Mouse (Mus musculus) frontal cortex, postnatal 36 days (tissue): ENCODE results near the gene Esrrg.

Experiments used
- DNase-seq, 2 experiments: peaks; one replicate each; pipeline ENCODE4 v3.0.0; 2022; ENCODE audit warnings: low spot score in 2 of 2

Gene Esrrg

GRCm38 (mm10) chr1:188080261-188080875 is 471.8 kb downstream of the Esrrg start:
- DNase-seq: no peak

DNA sequence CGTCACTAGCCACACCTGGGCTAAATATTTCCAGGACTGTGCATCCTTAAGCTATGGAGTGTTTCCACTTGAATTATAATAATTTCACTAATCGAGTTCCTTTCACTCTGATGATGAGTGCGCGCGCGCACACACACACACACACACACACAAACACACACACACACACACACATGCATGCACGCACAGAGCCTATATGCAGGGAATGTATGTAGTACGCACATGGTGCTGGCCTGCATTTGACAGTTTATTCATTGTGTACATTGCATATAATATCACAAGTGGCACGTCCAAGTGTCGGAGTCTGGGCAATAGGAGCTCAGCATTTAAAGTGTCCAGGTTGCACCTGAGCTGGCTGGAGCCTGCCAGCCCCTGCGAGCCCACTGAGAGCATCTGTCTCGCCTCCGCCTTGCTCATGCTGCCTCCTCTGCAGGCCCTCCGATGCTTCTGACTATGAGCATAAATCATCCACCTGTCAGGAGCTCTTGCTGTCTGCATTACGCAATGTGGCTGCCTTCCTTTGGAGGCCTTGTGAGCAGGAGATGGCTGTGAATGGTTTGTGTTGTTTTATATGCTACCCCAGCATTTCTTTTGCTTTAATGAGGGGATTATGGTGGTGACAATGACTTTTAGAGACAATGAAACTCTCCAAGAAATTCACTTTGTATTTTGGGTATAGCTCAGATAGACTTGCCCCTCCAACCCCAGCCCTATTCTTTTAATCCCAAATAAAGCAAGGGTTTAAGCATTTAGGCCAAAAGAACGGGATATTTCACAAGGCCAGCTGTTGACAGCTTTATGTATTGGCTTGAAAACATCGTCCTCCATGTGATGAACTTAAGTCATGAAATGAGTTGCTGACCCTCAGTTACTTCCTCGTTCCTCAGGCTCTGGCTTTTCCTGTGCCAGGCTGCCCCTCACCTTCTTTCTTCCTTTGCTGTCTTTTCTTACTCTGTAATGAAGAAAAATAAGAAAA is 474.4 kb downstream of the Esrrg start:
- DNase-seq: no peak

- no peak for DNase-seq
Measured at GRCm38 (mm10) chr1:188085116-188085879, 476.7 kb downstream of the Esrrg start.

DNA sequence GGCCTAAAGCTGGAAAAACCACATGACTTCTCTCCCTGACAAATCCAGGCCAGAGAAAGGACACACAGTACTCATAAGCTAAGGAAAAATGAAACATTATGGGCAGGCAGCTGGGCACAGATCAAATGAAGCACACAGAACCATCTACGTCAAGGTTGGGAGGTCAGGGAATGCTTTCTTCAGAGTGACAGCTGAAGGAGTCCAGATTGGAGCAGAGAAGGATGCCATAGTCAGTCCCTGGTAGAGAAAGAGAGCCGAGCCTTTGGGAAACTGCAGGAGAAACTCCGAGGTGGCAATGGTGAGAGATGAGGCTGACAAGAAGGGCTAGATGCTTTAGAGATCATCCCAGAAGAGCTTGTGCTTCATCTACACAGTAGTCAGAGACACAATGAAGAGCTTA is 485.1 kb downstream of the Esrrg start:
- no peak for DNase-seq

DNA sequence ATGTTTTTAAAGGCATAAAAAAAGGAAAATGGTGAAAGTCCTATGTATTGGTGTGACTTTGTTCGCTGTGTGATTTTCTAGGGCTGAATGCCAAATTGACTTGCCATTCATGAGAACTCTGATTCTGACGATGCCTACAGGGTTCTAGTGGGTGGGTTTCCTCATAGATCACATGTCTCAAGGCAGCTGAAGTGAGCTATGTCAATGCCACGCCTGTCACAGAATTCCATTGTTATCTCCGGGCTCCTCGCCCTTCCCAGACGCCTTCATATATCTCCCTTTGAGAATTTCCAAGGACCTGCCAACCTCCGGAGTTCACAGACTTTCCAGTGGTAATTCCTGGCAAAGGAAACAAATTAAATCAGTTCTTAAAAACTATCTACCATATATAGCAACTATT is 493.2 kb downstream of the Esrrg start:
- DNase-seq: no peak

GRCm38 (mm10) chr1:188103179-188103578 is 494.6 kb downstream of the Esrrg start:
- no peak for DNase-seq

- no peak for DNase-seq
Measured at GRCm38 (mm10) chr1:188105516-188105915, 496.9 kb downstream of the Esrrg start.

DNA sequence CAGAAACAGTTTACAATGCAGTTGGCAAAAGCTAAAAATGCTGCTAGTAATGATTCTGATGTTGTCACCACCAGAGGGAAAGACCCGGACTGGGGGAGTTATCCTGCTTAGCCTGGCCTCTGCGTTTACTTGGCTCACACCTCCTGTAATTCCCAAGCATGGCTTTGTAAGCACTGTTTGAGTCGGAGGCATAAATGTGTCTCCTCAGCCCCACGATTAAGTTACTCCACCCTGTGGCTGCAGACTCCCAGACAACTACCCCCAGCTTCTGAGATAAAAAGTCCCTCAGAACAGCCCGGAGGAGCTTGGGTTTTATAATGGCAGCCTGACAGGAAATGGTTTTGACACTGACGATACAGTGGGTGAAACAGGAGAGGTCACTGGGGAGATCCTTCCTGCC is 499.4 kb downstream of the Esrrg start:
- no peak for DNase-seq

DNA sequence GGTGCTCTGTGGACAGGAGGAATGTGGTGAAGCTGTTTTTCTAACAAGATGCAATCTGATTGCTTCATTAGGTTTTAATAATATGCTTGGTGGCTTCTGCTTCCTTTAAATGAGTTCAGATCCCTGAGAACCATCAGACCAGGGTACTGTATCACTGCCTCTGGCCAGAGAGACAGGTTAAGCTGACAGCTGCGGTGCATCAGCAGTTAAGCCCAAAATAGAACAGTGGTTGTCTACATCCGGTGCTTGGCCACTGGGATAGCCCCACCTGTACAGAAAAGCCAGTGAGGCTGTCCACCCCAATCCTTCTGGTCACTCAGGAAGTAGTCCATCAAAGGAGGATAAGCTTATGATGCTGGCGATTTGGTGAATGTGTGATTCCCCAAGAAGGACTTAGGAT is 503.0 kb downstream of the Esrrg start:
- DNase-seq: no peak

- DNase-seq: no peak
Measured at GRCm38 (mm10) chr1:188113240-188113639, 504.6 kb downstream of the Esrrg start.

DNA sequence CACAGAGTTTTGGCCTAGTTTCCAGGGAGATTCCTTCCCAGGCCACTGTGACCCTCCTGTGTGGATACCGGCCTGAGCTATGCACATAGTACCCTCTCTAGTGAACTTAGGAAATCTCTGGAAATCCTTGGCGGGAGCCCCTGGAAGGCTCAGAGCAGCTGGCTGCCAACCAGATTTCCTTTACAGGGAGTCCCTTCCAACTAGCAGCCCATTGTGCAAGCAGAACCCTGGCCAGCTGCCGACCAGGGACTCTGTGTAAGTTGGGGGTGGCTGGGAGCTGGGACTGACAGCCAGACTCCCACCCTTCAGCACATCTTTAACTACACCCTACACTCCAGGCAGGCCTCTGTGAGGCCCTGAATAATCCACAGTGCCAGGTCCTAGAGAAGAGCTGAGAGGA is 509.5 kb downstream of the Esrrg start:
- DNase-seq: peak; percentile 49 to 57

- no peak for DNase-seq
Measured at GRCm38 (mm10) chr1:188119806-188120205, 511.2 kb downstream of the Esrrg start.

DNA sequence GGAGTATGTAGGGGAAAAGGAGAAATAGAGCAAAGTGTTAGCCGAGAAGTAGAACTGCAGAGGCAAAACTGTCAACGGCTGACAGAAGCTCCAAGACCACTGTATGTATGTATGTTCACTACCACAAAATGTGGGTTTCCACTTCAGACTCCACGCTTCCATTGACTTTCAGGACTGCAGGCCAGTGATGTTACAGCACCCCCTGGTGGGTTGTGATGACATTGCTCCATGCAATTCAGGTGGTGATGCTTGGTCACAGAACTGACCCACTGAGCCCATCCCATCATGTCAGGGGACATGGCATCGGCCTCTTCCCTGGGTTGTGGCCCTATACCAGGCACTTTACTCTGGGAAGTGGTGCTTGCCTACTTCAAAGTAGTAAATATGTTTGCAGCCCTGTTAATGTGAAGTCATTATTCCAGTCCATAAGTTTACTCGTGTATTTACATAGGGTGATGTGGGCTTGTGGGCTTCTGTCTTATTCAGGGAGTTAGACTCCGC is 517.0 kb downstream of the Esrrg start:
- no peak for DNase-seq

GRCm38 (mm10) chr1:188136126-188136525 is 527.5 kb downstream of the Esrrg start:
- no peak for DNase-seq

DNA sequence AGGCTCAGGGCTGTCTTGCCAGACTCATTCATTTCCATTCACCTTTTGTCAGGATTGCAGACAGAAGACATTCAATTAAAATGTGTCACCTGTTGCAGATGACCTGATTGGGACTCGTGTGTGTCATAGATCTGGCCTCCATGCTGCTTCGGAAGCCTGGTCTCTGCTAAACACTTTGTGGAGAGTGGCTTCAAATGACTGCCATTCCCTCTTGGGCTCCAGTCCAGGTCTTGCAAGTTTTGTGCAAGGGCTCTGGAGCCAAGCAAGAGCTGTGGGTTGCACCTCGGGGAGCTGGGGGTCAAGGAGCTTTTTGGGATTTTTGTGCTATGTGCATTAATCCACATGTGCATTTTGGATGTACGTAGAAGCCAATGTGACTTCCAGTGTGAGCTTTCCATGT is 530.9 kb downstream of the Esrrg start:
- no peak for DNase-seq

GRCm38 (mm10) chr1:188140221-188140620 is 531.6 kb downstream of the Esrrg start:
- no peak for DNase-seq

- no peak for DNase-seq
Measured at GRCm38 (mm10) chr1:188147381-188148156, 539.0 kb downstream of the Esrrg start.

DNA sequence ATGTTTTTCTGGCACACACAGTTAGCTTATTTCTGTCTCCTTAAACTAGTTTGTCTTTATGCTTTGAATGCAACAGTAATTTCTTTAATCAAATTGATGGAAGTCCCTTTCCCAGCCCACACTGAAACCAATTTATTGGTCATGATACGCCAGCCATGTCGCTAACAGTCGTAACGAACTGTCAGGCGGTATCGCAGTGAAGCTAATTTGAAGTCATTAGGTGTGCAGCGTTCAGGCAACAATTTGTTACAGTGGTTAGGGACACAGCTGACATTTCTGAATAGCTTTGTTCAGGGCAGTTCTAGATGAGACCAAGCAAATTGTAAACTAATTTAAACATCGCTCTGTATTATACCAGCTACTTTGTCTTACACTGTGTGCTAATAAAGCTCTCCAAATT is 542.5 kb downstream of the Esrrg start:
- DNase-seq: no peak

- no peak for DNase-seq
Measured at GRCm38 (mm10) chr1:188152011-188152410, 543.4 kb downstream of the Esrrg start.

DNA sequence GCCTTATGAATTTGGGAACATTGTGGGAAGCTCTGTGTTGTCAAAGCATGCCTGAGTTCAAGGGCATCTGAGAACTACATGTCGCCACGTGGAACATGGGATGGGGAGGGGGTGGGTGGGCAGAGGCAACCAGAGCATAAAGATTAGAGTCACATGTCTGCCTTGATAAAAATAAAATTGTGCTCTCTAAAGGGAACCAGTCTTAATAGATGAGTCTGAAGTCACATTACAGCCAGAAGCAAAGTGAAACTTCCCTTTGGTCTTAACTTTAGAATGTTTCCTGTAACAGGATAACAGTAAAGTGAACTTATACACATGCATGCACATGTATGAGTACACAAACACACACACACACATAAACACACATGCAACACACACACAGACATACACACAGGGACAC is 545.1 kb downstream of the Esrrg start:
- no peak for DNase-seq

DNA sequence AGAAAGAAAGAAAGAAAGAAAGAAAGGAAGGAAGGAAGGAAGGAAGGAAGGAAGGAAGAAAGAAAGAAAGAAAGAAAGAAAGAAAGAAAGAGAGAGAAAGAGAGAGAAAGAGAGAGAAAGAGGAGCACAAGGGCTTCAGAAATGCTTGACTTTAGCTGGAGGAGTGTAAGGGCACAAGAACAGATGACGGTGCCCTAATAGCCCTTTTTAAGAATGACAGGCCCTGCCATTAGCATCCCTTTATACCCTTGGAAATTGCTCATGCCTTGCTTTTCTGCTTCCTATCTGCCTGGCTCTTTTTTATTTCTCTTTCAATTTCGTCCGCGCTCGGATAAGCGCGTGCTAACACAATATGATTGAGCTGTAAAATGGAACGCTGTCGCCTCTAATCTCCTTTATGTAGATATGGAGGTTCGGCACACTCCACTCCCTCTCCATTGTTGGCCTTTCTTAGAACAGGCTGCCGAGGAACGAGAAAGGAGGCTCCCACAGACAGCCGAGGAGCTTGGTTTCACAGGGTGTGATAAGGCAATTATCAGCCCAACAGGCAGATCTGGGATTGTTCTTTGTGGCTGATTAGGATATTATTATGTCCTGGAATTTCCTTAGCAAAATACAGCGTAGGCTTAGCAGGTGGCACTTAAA is 546.0 kb downstream of the Esrrg start:
- peak; percentile 13 to 15 for DNase-seq
